Mouse (Mus musculus) spleen, embryonic (tissue): ENCODE data around the gene Casz1.

Source experiments
- CTCF ChIA-PET: fragments of 350-600 bp; sonication (Branson Sonifier 250); formaldehyde crosslinking; loops from one replicate; lab custom pipeline; 2022; lab: Charles Lee

Casz1 gene

GRCm38 (mm10) chr4:148930721-148931229 lies 126.5 kb downstream of the Casz1 start:
- CTCF ChIA-PET: interaction anchor here (1.2 kb wide), 1 partner anchor 30 kb away, joined by 3 read pairs; no protein-coding TSS in a partner anchor

GRCm38 (mm10) chr4:148933109-148933508 lies 128.9 kb downstream of the Casz1 start:
- CTCF ChIA-PET: no interaction called here

GRCm38 (mm10) chr4:148935211-148935610 lies 131.0 kb downstream of the Casz1 start:
- CTCF ChIA-PET: no interaction called here

GRCm38 (mm10) chr4:148936111-148936510 lies 131.9 kb downstream of the Casz1 start:
- CTCF ChIA-PET: no interaction called here

- CTCF ChIA-PET: no interaction called here
Measured at GRCm38 (mm10) chr4:148936727-148937126, 132.5 kb downstream of the Casz1 start.

GRCm38 (mm10) chr4:148938546-148938945 lies 134.3 kb downstream of the Casz1 start:
- CTCF ChIA-PET: no interaction called here

- CTCF ChIA-PET: no interaction called here
Measured at GRCm38 (mm10) chr4:148940674-148941211, 136.5 kb downstream of the Casz1 start.

- CTCF ChIA-PET: interaction anchor here (0.6 kb wide), 1 partner anchor 15 kb away, joined by 3 read pairs; no protein-coding TSS in a partner anchor
Measured at GRCm38 (mm10) chr4:148941321-148941720, 137.1 kb downstream of the Casz1 start.

- CTCF ChIA-PET: no interaction called here
Measured at GRCm38 (mm10) chr4:148943099-148943498, 138.9 kb downstream of the Casz1 start.

GRCm38 (mm10) chr4:148945476-148945881 lies 141.2 kb downstream of the Casz1 start:
- CTCF ChIA-PET: no interaction called here

GRCm38 (mm10) chr4:148946071-148946470 lies 141.8 kb downstream of the Casz1 start:
- CTCF ChIA-PET: no interaction called here

- CTCF ChIA-PET: no interaction called here
Measured at GRCm38 (mm10) chr4:148947833-148948388, 143.7 kb downstream of the Casz1 start.

GRCm38 (mm10) chr4:148950487-148950886 lies 146.3 kb downstream of the Casz1 start:
- CTCF ChIA-PET: no interaction called here

GRCm38 (mm10) chr4:148950932-148951650 lies 146.9 kb downstream of the Casz1 start:
- CTCF ChIA-PET: no interaction called here

GRCm38 (mm10) chr4:148951821-148952291 lies 147.6 kb downstream of the Casz1 start:
- CTCF ChIA-PET: no interaction called here

GRCm38 (mm10) chr4:148952328-148953222 lies 148.3 kb downstream of the Casz1 start:
- CTCF ChIA-PET: no interaction called here

GRCm38 (mm10) chr4:148955131-148955813 lies 151.0 kb downstream of the Casz1 start:
- CTCF ChIA-PET: no interaction called here

GRCm38 (mm10) chr4:148960011-148960410 lies 155.8 kb downstream of the Casz1 start:
- CTCF ChIA-PET: no interaction called here

- CTCF ChIA-PET: interaction anchor here (1.1 kb wide), 1 partner anchor 30 kb away, joined by 3 read pairs; no protein-coding TSS in a partner anchor
Measured at GRCm38 (mm10) chr4:148961081-148961480, 156.9 kb downstream of the Casz1 start.

GRCm38 (mm10) chr4:148962096-148962495 lies 157.9 kb downstream of the Casz1 start:
- CTCF ChIA-PET: no interaction called here
